ENCODE assay signal across 11 mouse cellular contexts in the genomic region with DNA sequence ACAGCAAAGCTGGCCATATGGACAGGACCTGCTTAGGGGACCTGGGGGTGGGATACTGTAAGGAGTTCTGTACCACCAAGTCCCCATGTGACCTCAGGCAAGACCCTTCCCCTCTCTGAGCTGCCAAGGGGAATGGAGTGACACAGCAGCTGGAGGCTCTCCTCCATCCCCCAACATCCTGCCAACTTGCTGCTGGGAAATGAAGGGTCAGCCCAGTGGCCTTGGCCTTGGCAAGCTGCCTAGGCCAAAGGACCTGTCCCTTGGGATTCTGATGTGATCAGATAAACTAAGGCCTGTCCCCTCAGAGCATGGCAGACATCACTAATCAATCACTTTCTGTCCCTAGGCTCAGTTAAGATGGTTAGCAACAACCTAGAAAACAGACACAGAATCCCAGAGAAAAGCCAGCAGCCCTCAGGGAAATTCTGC.
A peak's percentile ranks its signal among the peaks of the same experiment; 100 is the strongest.
DNase-seq lines count a peak whose midpoint lies in the region; ATAC-seq and TF ChIP-seq lines count a peak whose summit lies in the region.
"Had no signal": no experiment of that assay in that cellular context is flagged by ENCODE, and none has a peak within 500 bp of the region (broad histone marks: within the 10 kb centered on the region; RNA-seq: fewer than 3 reads in every experiment).

No protein-coding gene starts in this region.

- no peak for DNase-seq in liver, embryonic 11.5 days (ENCODE audit: low spot score)
- no peak for DNase-seq in liver
- DNase-seq in embryonic facial prominence, embryonic 10.5 days (ENCODE audit: low spot score), result no peak
- DNase-seq in kidney, postnatal 14 days, result peak; percentile 81
- DNase-seq in lung, postnatal 4 days, result peak; percentile 67 to 89
- DNase-seq in retina, embryonic 14.5 days (ENCODE audit: low spot score), result no peak
- DNase-seq in left cerebral cortex, adult 2 months (ENCODE audit: extremely low spot score in 1 of 2, low spot score in 2 of 2), result no peak
- DNase-seq: cerebellum, adult 8-10 months; thymus, postnatal 14 days had no signal

- H3K4me3 ChIP-seq in liver, embryonic 11.5 days (ENCODE audit: low read depth, low read length), result no peak overlapping the region
- no peak overlapping the region for H3K4me3 ChIP-seq in embryonic facial prominence, embryonic 10.5 days
- no peak overlapping the region for H3K4me3 ChIP-seq in left cerebral cortex, adult 2 months

- no peaks in the 10 kb centered on the region for H3K36me3 ChIP-seq in liver, embryonic 11.5 days (ENCODE audit: control insufficient read depth, insufficient read depth, low read length)
- H3K36me3 ChIP-seq in embryonic facial prominence, embryonic 10.5 days (replicated peaks), result no peaks in the 10 kb centered on the region

- no peak overlapping the region for H3K9ac ChIP-seq in liver, embryonic 11.5 days (ENCODE audit: low read depth, low read length)

- peaks cover 47% of the 10 kb centered on the region for H3K4me1 ChIP-seq in liver, embryonic 11.5 days (replicated peaks; ENCODE audit: control insufficient read depth, insufficient read depth, low read length)
- H3K4me1 ChIP-seq in embryonic facial prominence, embryonic 10.5 days, result peaks cover 81% of the 10 kb centered on the region

- ATAC-seq in liver, embryonic 11.5 days (replicated peaks; ENCODE audit: low FRiP score), result no peak
- ATAC-seq: inflammation-experienced regulatory T-cells, adult 6 months had no signal

- no peaks in the 10 kb centered on the region for H3K9me3 ChIP-seq in liver, embryonic 11.5 days (ENCODE audit: control insufficient read depth, low read length)
- H3K9me3 ChIP-seq in embryonic facial prominence, embryonic 10.5 days, result no peaks in the 10 kb centered on the region

- no peak overlapping the region for H3K4me2 ChIP-seq in liver, embryonic 11.5 days

- peak overlapping the region; percentile 16; the same call in 1 of the 2 replicates for H3K27ac ChIP-seq in liver, embryonic 11.5 days (ENCODE audit: low read depth, low read length)
- peak overlapping the region; percentile 35 for H3K27ac ChIP-seq in embryonic facial prominence, embryonic 10.5 days (replicated peaks)
- H3K27ac ChIP-seq in left cerebral cortex, adult 2 months, result no peak overlapping the region

- no peaks in the 10 kb centered on the region for H3K27me3 ChIP-seq in liver, embryonic 11.5 days (replicated peaks; ENCODE audit: control insufficient read depth, insufficient read depth, low read length)
- H3K27me3 ChIP-seq in embryonic facial prominence, embryonic 10.5 days (replicated peaks; ENCODE audit: low read depth, poor library complexity, severe bottlenecking), result no peaks in the 10 kb centered on the region
- H3K27me3 ChIP-seq: Patski had no signal

- TF ChIP-seq CTCF in left cerebral cortex, adult 2 months (IDR thresholded peaks at IDR 0.05), result no peak

- intact Hi-C loops in left cerebral cortex, adult 2 months (cut with DNase I), result no loop called here

Comparison
In these comparisons a context has a peak if more than half of its experiments do, and no peak if none do; other contexts are left out.
1. DNase-seq: peak in kidney, postnatal 14 days (single experiment) and lung, postnatal 4 days (2 of 2); none in liver, embryonic 11.5 days (single experiment), liver (single experiment), embryonic facial prominence, embryonic 10.5 days (single experiment), retina, embryonic 14.5 days (single experiment) and left cerebral cortex, adult 2 months (0 of 2).